8 mouse cellular contexts compared by ENCODE assay signal in genomic region chr4:139380207-139380748, GRCm38 (mm10). TPM values are rescaled to one million over a fixed set of nuclear protein-coding genes. Genes with fewer than 3 reads are reported as not detected.
A peak's percentile ranks its signal among the peaks of the same experiment; 100 is the strongest.
DNase-seq lines count a peak whose midpoint lies in the region; ATAC-seq and TF ChIP-seq lines count a peak whose summit lies in the region.

No protein-coding gene starts in this region.

- peak; percentile 79 for TF ChIP-seq POLR2A in testis, adult 2 months (IDR thresholded peaks at IDR 0.05; ENCODE audit: control insufficient read depth, low read depth, low read length)

- TF ChIP-seq EP300 in heart, postnatal 0 days (IDR thresholded peaks at IDR 0.05; ENCODE audit: low read depth), result 0 out of 2 replicates have a peak, but pooled peaks have one; percentile 51

- H3K4me1 ChIP-seq in E14TG2a.4 (replicated peaks; ENCODE audit: low read depth, low read length), result peaks cover 50% of the 10 kb centered on the region
- peaks cover 23% of the 10 kb centered on the region for H3K4me1 ChIP-seq in forebrain, embryonic 12.5 days
- peaks cover 10% of the 10 kb centered on the region for H3K4me1 ChIP-seq in heart, postnatal 0 days (ENCODE audit: control insufficient read depth, insufficient read depth)
- H3K4me1 ChIP-seq in liver, embryonic 16.5 days (ENCODE audit: control insufficient read depth, low read depth, low read length), result peaks cover 27% of the 10 kb centered on the region
- peaks cover 42% of the 10 kb centered on the region for H3K4me1 ChIP-seq in neural tube, embryonic 13.5 days (replicated peaks)
- H3K4me1 ChIP-seq in testis, adult 2 months (ENCODE audit: control insufficient read depth, insufficient read depth, low read length), result peaks cover 2% of the 10 kb centered on the region; the same call in 1 of the 2 replicates

- peak overlapping the region; percentile 81 for H3K27ac ChIP-seq in forebrain, embryonic 12.5 days
- peak overlapping the region; percentile 91 for H3K27ac ChIP-seq in heart, postnatal 0 days (ENCODE audit: low read depth)
- H3K27ac ChIP-seq in liver, embryonic 16.5 days (ENCODE audit: low read length), result peak overlapping the region; percentile 96
- peak overlapping the region; percentile 86 for H3K27ac ChIP-seq in neural tube, embryonic 13.5 days (replicated peaks)
- peak overlapping the region; percentile 92 for H3K27ac ChIP-seq in testis, adult 2 months (ENCODE audit: control insufficient read depth, insufficient read depth, low read depth, low read length)

- TF ChIP-seq CTCF in E14TG2a.4 (conservative IDR thresholded peaks at IDR 0.05; ENCODE audit: low read length), result no peak
- TF ChIP-seq CTCF in heart, postnatal 0 days (IDR thresholded peaks at IDR 0.05; ENCODE audit: low read depth), result no peak
- TF ChIP-seq CTCF in testis, adult 2 months (IDR thresholded peaks at IDR 0.05; ENCODE audit: control insufficient read depth, insufficient read depth, insufficient replicate concordance, low read depth, low read length), result no peak

- WGBS in forebrain, embryonic 12.5 days, result under 1% methylated on average over 47 of the region's 54 CpGs
- WGBS in heart, postnatal 0 days, result under 1% methylated on average over 52 of the region's 54 CpGs
- WGBS in liver, embryonic 16.5 days (ENCODE audit: insufficient replicate concordance), result under 1% methylated on average over 54 of the region's 54 CpGs
- WGBS in neural tube, embryonic 13.5 days, result under 1% methylated on average over 39 of the region's 54 CpGs

- peak overlapping the region; percentile 90 for H3K4me3 ChIP-seq in E14TG2a.4 (replicated peaks; ENCODE audit: low read length)
- peak overlapping the region; percentile 94 for H3K4me3 ChIP-seq in forebrain, embryonic 12.5 days (replicated peaks)
- H3K4me3 ChIP-seq in heart, postnatal 0 days (ENCODE audit: low read depth, low read length), result peak overlapping the region; percentile 93
- peak overlapping the region; percentile 97 for H3K4me3 ChIP-seq in liver, embryonic 16.5 days (ENCODE audit: low read depth, low read length)
- H3K4me3 ChIP-seq in neural tube, embryonic 13.5 days, result peak overlapping the region; percentile 89
- H3K4me3 ChIP-seq in testis, adult 2 months (ENCODE audit: control insufficient read depth, low read depth, low read length), result peak overlapping the region; percentile 98

- DNase-seq in c-Kit-positive CD71-positive TER-119-positive erythroid progenitor cells, embryonic 14.5 days (ENCODE audit: low spot score), result peak; percentile 99
- peak; percentile 99 for DNase-seq in heart, postnatal 0 days (ENCODE audit: low spot score)
- DNase-seq in kidney, postnatal 4 days, result peak; percentile 99 to 100

- no peaks in the 10 kb centered on the region for H3K27me3 ChIP-seq in E14TG2a.4 (ENCODE audit: insufficient read depth, low read length)
- no peaks in the 10 kb centered on the region for H3K27me3 ChIP-seq in forebrain, embryonic 12.5 days
- no peaks in the 10 kb centered on the region for H3K27me3 ChIP-seq in heart, postnatal 0 days (ENCODE audit: control insufficient read depth, insufficient read depth, low read length)
- no peaks in the 10 kb centered on the region for H3K27me3 ChIP-seq in liver, embryonic 16.5 days (ENCODE audit: control insufficient read depth, insufficient read depth, low read depth, low read length)
- H3K27me3 ChIP-seq in neural tube, embryonic 13.5 days, result no peaks in the 10 kb centered on the region
- H3K27me3 ChIP-seq in testis, adult 2 months (ENCODE audit: control insufficient read depth, insufficient read depth, low read length), result no peaks in the 10 kb centered on the region

- H3K9me3 ChIP-seq in E14TG2a.4 (ENCODE audit: low read length), result no peaks in the 10 kb centered on the region
- no peaks in the 10 kb centered on the region for H3K9me3 ChIP-seq in forebrain, embryonic 12.5 days
- H3K9me3 ChIP-seq in heart, postnatal 0 days (replicated peaks; ENCODE audit: control insufficient read depth, low read length), result no peaks in the 10 kb centered on the region
- H3K9me3 ChIP-seq in liver, embryonic 16.5 days (replicated peaks; ENCODE audit: control insufficient read depth, low read length), result no peaks in the 10 kb centered on the region
- no peaks in the 10 kb centered on the region for H3K9me3 ChIP-seq in neural tube, embryonic 13.5 days

- peak overlapping the region; percentile 89 for H3K9ac ChIP-seq in forebrain, embryonic 12.5 days
- H3K9ac ChIP-seq in heart, postnatal 0 days (replicated peaks; ENCODE audit: low read depth, low read length), result peak overlapping the region; percentile 86
- H3K9ac ChIP-seq in liver, embryonic 16.5 days (ENCODE audit: low read depth, low read length), result peak overlapping the region; percentile 78
- peak overlapping the region; percentile 89 for H3K9ac ChIP-seq in neural tube, embryonic 13.5 days

- peak; percentile 96 for ATAC-seq in forebrain, embryonic 12.5 days (ENCODE audit: low FRiP score)
- peak; percentile 99 for ATAC-seq in heart, postnatal 0 days (ENCODE audit: insufficient read depth, low read depth)
- ATAC-seq in liver, embryonic 16.5 days (ENCODE audit: low read depth), result peak; percentile 94
- peak; percentile 97 for ATAC-seq in neural tube, embryonic 13.5 days (ENCODE audit: low read depth)

- peak overlapping the region; percentile 94 for H3K4me2 ChIP-seq in forebrain, embryonic 12.5 days
- peak overlapping the region; percentile 91 for H3K4me2 ChIP-seq in heart, postnatal 0 days (ENCODE audit: low read depth, low read length)
- peak overlapping the region; percentile 89 for H3K4me2 ChIP-seq in liver, embryonic 16.5 days (ENCODE audit: low read depth, low read length)
- H3K4me2 ChIP-seq in neural tube, embryonic 13.5 days, result peak overlapping the region; percentile 97

- H3K36me3 ChIP-seq in E14TG2a.4 (ENCODE audit: insufficient read depth, low read length), result peaks cover 50% of the 10 kb centered on the region
- peaks cover 27% of the 10 kb centered on the region for H3K36me3 ChIP-seq in forebrain, embryonic 12.5 days (replicated peaks)
- peaks cover 15% of the 10 kb centered on the region for H3K36me3 ChIP-seq in heart, postnatal 0 days (replicated peaks; ENCODE audit: control insufficient read depth, insufficient read depth, low read length)
- peaks cover 7% of the 10 kb centered on the region for H3K36me3 ChIP-seq in liver, embryonic 16.5 days (ENCODE audit: control insufficient read depth, insufficient read depth)
- H3K36me3 ChIP-seq in neural tube, embryonic 13.5 days, result peaks cover 23% of the 10 kb centered on the region
- H3K36me3 ChIP-seq in testis, adult 2 months (ENCODE audit: control insufficient read depth, insufficient read depth, low read length), result no peaks in the 10 kb centered on the region

RNA-seq across cellular contexts. Expression of gene Ubr4, which starts 27.9 kb away (rescaled TPM):
- polyA plus RNA-seq in forebrain, embryonic 12.5 days (2016; fragmentation: Nextera tagmentation; extraction: Ambion mirVana), result 76.0 and 81.5 TPM in 2 replicates
- 80.6 and 120 TPM in 2 replicates for total RNA-seq in heart, postnatal 0 days (2014; rRNA removed; ENCODE audit: low replicate concordance)
- 34.5 and 41.0 TPM in 2 replicates for polyA plus RNA-seq in heart, postnatal 0 days (2015; fragmentation: Nextera tagmentation; extraction: Ambion mirVana)
- 35.0 and 42.9 TPM in 2 replicates for polyA plus RNA-seq in liver, embryonic 16.5 days (2015; fragmentation: Nextera tagmentation; extraction: Ambion mirVana)
- 74.8 and 82.5 TPM in 2 replicates for polyA plus RNA-seq in neural tube, embryonic 13.5 days (2015; fragmentation: Nextera tagmentation; extraction: Ambion mirVana)
- polyA plus RNA-seq in testis, adult 2 months (2012; rRNA removed), result 312 and 351 TPM in 2 replicates

RNA-seq across cellular contexts. Expression of gene Emc1, which starts 27.9 kb away (rescaled TPM):
- polyA plus RNA-seq in forebrain, embryonic 12.5 days (2016; fragmentation: Nextera tagmentation; extraction: Ambion mirVana), result 34.9 and 35.6 TPM in 2 replicates
- 41.5 and 48.4 TPM in 2 replicates for total RNA-seq in heart, postnatal 0 days (2014; rRNA removed; ENCODE audit: low replicate concordance)
- 24.0 and 25.3 TPM in 2 replicates for polyA plus RNA-seq in heart, postnatal 0 days (2015; fragmentation: Nextera tagmentation; extraction: Ambion mirVana)
- polyA plus RNA-seq in liver, embryonic 16.5 days (2015; fragmentation: Nextera tagmentation; extraction: Ambion mirVana), result 12.8 and 13.2 TPM in 2 replicates
- polyA plus RNA-seq in neural tube, embryonic 13.5 days (2015; fragmentation: Nextera tagmentation; extraction: Ambion mirVana), result 39.9 and 41.7 TPM in 2 replicates
- 12.6 and 14.4 TPM in 2 replicates for polyA plus RNA-seq in testis, adult 2 months (2012; rRNA removed)

RNA-seq across cellular contexts. Expression of gene Mrto4, which starts 27.9 kb away (rescaled TPM):
- polyA plus RNA-seq in forebrain, embryonic 12.5 days (2016; fragmentation: Nextera tagmentation; extraction: Ambion mirVana), result 113 and 126 TPM in 2 replicates
- 31.3 and 43.4 TPM in 2 replicates for total RNA-seq in heart, postnatal 0 days (2014; rRNA removed; ENCODE audit: low replicate concordance)
- 41.5 and 45.1 TPM in 2 replicates for polyA plus RNA-seq in heart, postnatal 0 days (2015; fragmentation: Nextera tagmentation; extraction: Ambion mirVana)
- 62.5 and 65.7 TPM in 2 replicates for polyA plus RNA-seq in liver, embryonic 16.5 days (2015; fragmentation: Nextera tagmentation; extraction: Ambion mirVana)
- polyA plus RNA-seq in neural tube, embryonic 13.5 days (2015; fragmentation: Nextera tagmentation; extraction: Ambion mirVana), result 86.7 and 90.3 TPM in 2 replicates
- 90.5 TPM in 2 replicates for polyA plus RNA-seq in testis, adult 2 months (2012; rRNA removed)

Comparison
In these comparisons a context has a peak if more than half of its experiments do, and no peak if none do; other contexts are left out.
1. Peak in every context shown above with its lines: DNase-seq, ATAC-seq, H3K4me3 ChIP-seq and H3K27ac ChIP-seq.